Mouse (Mus musculus) skeletal muscle tissue, postnatal 0 days (tissue): Measurements from ENCODE around the gene Sh3gl1. TPM values are rescaled to one million over a fixed set of nuclear protein-coding genes. Genes with fewer than 3 reads are reported as not detected.

Experiments used
- polyA plus RNA-seq: library from polyadenylated mRNA; unstranded; fragments of >200 nt; fragmentation: Nextera tagmentation; extraction: Ambion mirVana; gene quantifications from 2 replicates; pipeline ENCODE4 v1.2.1, GENCODE M21; 2015

Gene Sh3gl1
- polyA plus RNA-seq: 66.6 and 83.7 TPM in 2 replicates

GRCm38 (mm10) chr17:56036176-56036900 is at the start of gene Sh3gl1:
Gene Sh3gl1, minus strand, starts transcription at chr17:56036635.

GRCm38 (mm10) chr17:56078880-56079795 is 42.7 kb upstream of the Sh3gl1 start, which contains the start of gene Hdgfl2:
Gene Hdgfl2, plus strand, starts transcription at chr17:56079634.

GRCm38 (mm10) chr17:56074827-56075208 is 38.4 kb upstream of the Sh3gl1 start, which contains the start of gene Ubxn6:
Gene Ubxn6, minus strand, starts transcription at chr17:56075028.

GRCm38 (mm10) chr17:56040030-56040856 is 3.8 kb upstream of the Sh3gl1 start, which contains the start of gene Chaf1a:
Gene Chaf1a, plus strand, starts transcription at chr17:56040439.

GRCm38 (mm10) chr17:56005415-56006061 is 30.9 kb downstream of the Sh3gl1 start, which contains the start of the genes Stap2 and Mpnd:
Gene Stap2, minus strand, starts transcription at chr17:56005584.
Gene Mpnd, plus strand, starts transcription at chr17:56005711.

GRCm38 (mm10) chr17:55986030-55986961 is 50.1 kb downstream of the Sh3gl1 start, which contains the start of gene Fsd1:
Gene Fsd1, plus strand, starts transcription at chr17:55986509.

GRCm38 (mm10) chr17:55969966-55970891 is 66.2 kb downstream of the Sh3gl1 start, which contains the start of gene Shd:
Gene Shd, plus strand, starts transcription at chr17:55970467.

Other genes starting within 250 kb of the Sh3gl1 start
- 4.7 and 4.8 TPM in 2 replicates for gene Zfp119a, start 157.7 kb downstream of the Sh3gl1 start, polyA plus RNA-seq
- gene Zfp959, start 144.5 kb downstream of the Sh3gl1 start, polyA plus RNA-seq: 4.5 and 5.8 TPM in 2 replicates
- 4.9 TPM in 2 replicates for gene Zfp119b, start 87.1 kb downstream of the Sh3gl1 start, polyA plus RNA-seq
- 2.5 and 2.7 TPM in 2 replicates for gene Ebi3, start 84.0 kb downstream of the Sh3gl1 start, polyA plus RNA-seq
- gene Yju2, start 77.5 kb downstream of the Sh3gl1 start, polyA plus RNA-seq: 10.1 and 10.6 TPM in 2 replicates
- gene Shd, start 66.2 kb downstream of the Sh3gl1 start, polyA plus RNA-seq: 0.93 and 1.0 TPM in 2 replicates
- 0.50 and 0.99 TPM in 2 replicates for gene Fsd1, start 50.1 kb downstream of the Sh3gl1 start, polyA plus RNA-seq
- gene Stap2, start 31.1 kb downstream of the Sh3gl1 start, polyA plus RNA-seq: 6.6 and 7.3 TPM in 2 replicates
- gene Mpnd, start 30.9 kb downstream of the Sh3gl1 start, polyA plus RNA-seq: 31.9 and 32.3 TPM in 2 replicates
- 3.2 and 3.8 TPM in 2 replicates for gene Chaf1a, start 3.8 kb upstream of the Sh3gl1 start, polyA plus RNA-seq
- 40.5 and 49.7 TPM in 2 replicates for gene Ubxn6, start 38.4 kb upstream of the Sh3gl1 start, polyA plus RNA-seq
- 55.9 and 57.9 TPM in 2 replicates for gene Hdgfl2, start 43.0 kb upstream of the Sh3gl1 start, polyA plus RNA-seq
- 18.2 and 19.4 TPM in 2 replicates for gene Plin4, start 73.2 kb upstream of the Sh3gl1 start, polyA plus RNA-seq
- gene Plin5, start 81.0 kb upstream of the Sh3gl1 start, polyA plus RNA-seq: 74.6 and 107 TPM in 2 replicates
- 18.9 and 26.6 TPM in 2 replicates for gene Lrg1, start 85.4 kb upstream of the Sh3gl1 start, polyA plus RNA-seq
- 3.8 and 5.9 TPM in 2 replicates for gene Sema6b, start 103.7 kb upstream of the Sh3gl1 start, polyA plus RNA-seq
- 4.4 and 5.3 TPM in 2 replicates for gene Tnfaip8l1, start 125.8 kb upstream of the Sh3gl1 start, polyA plus RNA-seq
- gene Mydgf, start 147.3 kb upstream of the Sh3gl1 start, polyA plus RNA-seq: 48.0 and 53.9 TPM in 2 replicates
- 15.8 and 16.8 TPM in 2 replicates for gene Dpp9, start 182.3 kb upstream of the Sh3gl1 start, polyA plus RNA-seq
- 62.2 and 73.4 TPM in 2 replicates for gene Fem1a, start 220.2 kb upstream of the Sh3gl1 start, polyA plus RNA-seq
- 2.5 TPM in 2 replicates for gene Ticam1, start 240.2 kb upstream of the Sh3gl1 start, polyA plus RNA-seq